Mouse (Mus musculus) cortical plate, adult 2 months (tissue): Measurements from ENCODE around the gene Hcn1. TPM values are rescaled to one million over a fixed set of nuclear protein-coding genes. Genes with fewer than 3 reads are reported as not detected.

Experiments used
- H3K27ac ChIP-seq: fragments of 200-500 bp; 2 replicates; pipeline ENCODE4 v1.5.1; 2012; ENCODE audit warnings: low read length, control low read depth, inconsistent platforms; ENCODE audit not compliant: insufficient read depth
- H3K4me1 ChIP-seq: fragments of 200-500 bp; 2 replicates; pipeline ENCODE4 v1.6.1; 2011; ENCODE audit warnings: low read length; ENCODE audit not compliant: control insufficient read depth, insufficient read depth
- H3K4me3 ChIP-seq: fragments of 200-500 bp; 2 replicates; pipeline ENCODE4 v1.5.1; 2011; ENCODE audit warnings: mild to moderate bottlenecking, low read length, control low read depth; ENCODE audit not compliant: insufficient read depth
- CTCF ChIP-seq: fragments of 200-500 bp; IDR thresholded peaks from 2 replicates; pipeline ENCODE4 v1.5.1; 2011; ENCODE audit warnings: mild to moderate bottlenecking, control low read depth, low read length; ENCODE audit not compliant: insufficient read depth; ENCODE audit errors: extremely low read depth
- POLR2A ChIP-seq: fragments of 200-500 bp; IDR thresholded peaks from 2 replicates; pipeline ENCODE4 v1.6.1; 2011; ENCODE audit warnings: mild to moderate bottlenecking, low read length, control low read depth; ENCODE audit not compliant: insufficient read depth; ENCODE audit errors: extremely low read depth
- polyA plus RNA-seq: library from polyadenylated mRNA; depleted of rRNA; stranded (reverse); fragments of >200 nt; gene quantifications from 2 replicates; pipeline ENCODE4 v1.2.3, GENCODE M21; 2012

Gene Hcn1
- polyA plus RNA-seq, 1 experiment: 11.9 TPM

- TF ChIP-seq CTCF (no peak), POLR2A (no peak)
- Histone ChIP-seq H3K27ac (no peak overlapping the region), H3K4me1 (no peaks in the 10 kb centered on the region), H3K4me3 (no peak overlapping the region)
Measured at GRCm38 (mm10) chr13:117732738-117733137, 130.6 kb downstream of the Hcn1 start.

- H3K4me1 ChIP-seq: no peaks in the 10 kb centered on the region
- no peak for TF ChIP-seq CTCF
- TF ChIP-seq POLR2A: no peak
- H3K4me3 ChIP-seq: no peak overlapping the region
- H3K27ac ChIP-seq: no peak overlapping the region
Measured at GRCm38 (mm10) chr13:117744451-117744850, 142.3 kb downstream of the Hcn1 start.

GRCm38 (mm10) chr13:117745173-117745572 lies 143.1 kb downstream of the Hcn1 start:
- Histone ChIP-seq H3K27ac (no peak overlapping the region), H3K4me1 (no peaks in the 10 kb centered on the region), H3K4me3 (no peak overlapping the region)
- TF ChIP-seq POLR2A (no peak), CTCF (no peak)

- no peak overlapping the region for H3K27ac ChIP-seq
- no peaks in the 10 kb centered on the region for H3K4me1 ChIP-seq
- no peak overlapping the region for H3K4me3 ChIP-seq
- TF ChIP-seq POLR2A (no peak), CTCF (no peak)
Measured at GRCm38 (mm10) chr13:117765487-117765886, 163.4 kb downstream of the Hcn1 start.

- Histone ChIP-seq H3K27ac (no peak overlapping the region), H3K4me1 (no peaks in the 10 kb centered on the region), H3K4me3 (no peak overlapping the region)
- TF ChIP-seq CTCF: no peak
- no peak for TF ChIP-seq POLR2A
Measured at GRCm38 (mm10) chr13:117785376-117785775, 183.3 kb downstream of the Hcn1 start.

- Histone ChIP-seq H3K27ac (no peak overlapping the region), H3K4me3 (no peak overlapping the region), H3K4me1 (no peaks in the 10 kb centered on the region)
- TF ChIP-seq CTCF (no peak), POLR2A (no peak)
Measured at GRCm38 (mm10) chr13:117792861-117793260, 190.7 kb downstream of the Hcn1 start.

GRCm38 (mm10) chr13:117801061-117801460 lies 198.9 kb downstream of the Hcn1 start:
- TF ChIP-seq CTCF (no peak), POLR2A (no peak)
- peaks cover 2% of the 10 kb centered on the region for H3K4me1 ChIP-seq
- no peak overlapping the region for H3K4me3 ChIP-seq
- no peak overlapping the region for H3K27ac ChIP-seq

- H3K27ac ChIP-seq: no peak overlapping the region
- no peak for TF ChIP-seq CTCF
- no peak for TF ChIP-seq POLR2A
- no peak overlapping the region for H3K4me3 ChIP-seq
- no peaks in the 10 kb centered on the region for H3K4me1 ChIP-seq
Measured at GRCm38 (mm10) chr13:117827628-117828027, 225.5 kb downstream of the Hcn1 start.

- Histone ChIP-seq H3K4me3 (no peak overlapping the region), H3K27ac (no peak overlapping the region), H3K4me1 (no peaks in the 10 kb centered on the region)
- no peak for TF ChIP-seq POLR2A
- no peak for TF ChIP-seq CTCF
Measured at GRCm38 (mm10) chr13:117836658-117837057, 234.5 kb downstream of the Hcn1 start.

- no peaks in the 10 kb centered on the region for H3K4me1 ChIP-seq
- H3K27ac ChIP-seq: no peak overlapping the region
- TF ChIP-seq CTCF (no peak), POLR2A (no peak)
- no peak overlapping the region for H3K4me3 ChIP-seq
Measured at GRCm38 (mm10) chr13:117838264-117838663, 236.1 kb downstream of the Hcn1 start.

GRCm38 (mm10) chr13:117842366-117842765 lies 240.2 kb downstream of the Hcn1 start:
- Histone ChIP-seq H3K27ac (no peak overlapping the region), H3K4me3 (no peak overlapping the region), H3K4me1 (no peaks in the 10 kb centered on the region)
- TF ChIP-seq POLR2A (no peak), CTCF (no peak)
